ENCODE assay signal across 22 mouse cellular contexts in genomic region chr13:62963358-62963757, GRCm38 (mm10). TPM values are rescaled to one million over a fixed set of nuclear protein-coding genes. Genes with fewer than 3 reads are reported as not detected.
DNase-seq lines count a peak whose midpoint lies in the region; ATAC-seq lines count a peak whose summit lies in the region.
"Had no signal": no experiment of that assay in that cellular context is flagged by ENCODE, and none has a peak within 500 bp of the region (broad histone marks: within the 10 kb centered on the region; RNA-seq: fewer than 3 reads in every experiment).

No protein-coding gene starts in this region.

- no peak for ATAC-seq in limb, embryonic 13.5 days (ENCODE audit: low FRiP score, low read depth)
- peak; percentile 54 for ATAC-seq in granulocyte monocyte progenitor cell, adult 5-6 weeks (replicated peaks; ENCODE audit: poor library complexity, severe bottlenecking)
- ATAC-seq in megakaryocyte progenitor cell, adult 5-6 weeks (replicated peaks; ENCODE audit: poor library complexity), result peak; percentile 53
- ATAC-seq: activated CD4-positive, CD25-positive, alpha-beta regulatory T cell, adult 4 months; CD4-positive, CD25-positive, alpha-beta regulatory T cell, adult 4 months; Patski had no signal

- DNase-seq in heart, adult 11 months, result peak; percentile 68
- DNase-seq in heart, postnatal 4 days, result no peak
- no peak for DNase-seq in limb, embryonic 10.5 days (ENCODE audit: low spot score)
- DNase-seq in adrenal gland, postnatal 36 days, result no peak
- no peak for DNase-seq in frontal cortex, postnatal 14 days (ENCODE audit: low spot score in 2 of 2)
- DNase-seq: adrenal gland, adult 2 months; adrenal gland, adult 8-10 months; adrenal gland, postnatal 10 days; adrenal gland, postnatal 14 days; adrenal gland, postnatal 25 days; B cell, adult 2 months; cerebellum, adult 11 months; cerebellum, adult 11-12 months; cerebellum, adult 18-20 months had no signal

- no peak overlapping the region for H3K4me2 ChIP-seq in limb, embryonic 13.5 days (replicated peaks)

- H3K4me1 ChIP-seq in limb, embryonic 13.5 days, result peaks cover 13% of the 10 kb centered on the region
- H3K4me1 ChIP-seq in limb, embryonic 10.5 days, result peaks cover 23% of the 10 kb centered on the region; the same call in 1 of the 2 replicates

- peak overlapping the region; percentile 55; the same call in 1 of the 2 replicates for H3K27ac ChIP-seq in limb, embryonic 13.5 days
- H3K27ac ChIP-seq in limb, embryonic 10.5 days, result no peak overlapping the region

- 44% methylated on average over 2 of the region's 2 CpGs for WGBS in limb, embryonic 13.5 days
- WGBS in limb, embryonic 10.5 days, result 80% methylated on average over 2 of the region's 2 CpGs

- H3K4me3 ChIP-seq in limb, embryonic 13.5 days, result no peak overlapping the region
- H3K4me3 ChIP-seq in limb, embryonic 10.5 days, result no peak overlapping the region

- no peaks in the 10 kb centered on the region for H3K9me3 ChIP-seq in limb, embryonic 13.5 days
- no peaks in the 10 kb centered on the region for H3K9me3 ChIP-seq in limb, embryonic 10.5 days (replicated peaks)
- H3K9me3 ChIP-seq: G1E had no signal

- H3K27me3 ChIP-seq in limb, embryonic 13.5 days, result no peaks in the 10 kb centered on the region
- H3K27me3 ChIP-seq in limb, embryonic 10.5 days (ENCODE audit: low read depth, poor library complexity, severe bottlenecking), result no peaks in the 10 kb centered on the region
- H3K27me3 ChIP-seq: CH12.LX, Patski had no signal

- H3K9ac ChIP-seq in limb, embryonic 13.5 days, result no peak overlapping the region

- H3K36me3 ChIP-seq in limb, embryonic 13.5 days, result peaks cover 7% of the 10 kb centered on the region; the same call in 1 of the 2 replicates
- no peaks in the 10 kb centered on the region for H3K36me3 ChIP-seq in limb, embryonic 10.5 days

RNA-seq across cellular contexts. Expression of gene 2010111I01Rik, which starts 1.3 kb away (rescaled TPM):
- total RNA-seq in heart, postnatal 4 days (2021), result 100 to 1,000 TPM; 154 to 174 TPM
- 250 and 254 TPM in 2 replicates for polyA plus RNA-seq in limb, embryonic 13.5 days (2015; fragmentation: Nextera tagmentation; extraction: Ambion mirVana)
- polyA plus RNA-seq in limb, embryonic 10.5 days (2016; fragmentation: Nextera tagmentation; extraction: Ambion mirVana), result 107 and 122 TPM in 2 replicates
- total RNA-seq in granulocyte monocyte progenitor cell, adult 5-6 weeks (2014; fragmentation: Nextera tagmentation), result 86.8 and 97.6 TPM in 2 replicates
- 61.9 and 91.1 TPM in 2 replicates for total RNA-seq in granulocyte monocyte progenitor cell, adult 5-6 weeks (2017)
- total RNA-seq in megakaryocyte progenitor cell, adult 5-6 weeks (2015), result 41.7 and 53.7 TPM in 2 replicates
- 81.6 and 90.2 TPM in 2 replicates for total RNA-seq in megakaryocyte progenitor cell, adult 5-6 weeks (2017)
- 10 to 100 TPM; 80.6 to 90.0 TPM for total RNA-seq in adrenal gland, postnatal 36 days (2021)
